ENCODE assay signal across 17 mouse cellular contexts in genomic region chr10:24388229-24388628, GRCm38 (mm10).
DNase-seq lines count a peak whose midpoint lies in the region; ATAC-seq and TF ChIP-seq lines count a peak whose summit lies in the region.
"Had no signal": no experiment of that assay in that cellular context is flagged by ENCODE, and none has a peak within 500 bp of the region (broad histone marks: within the 10 kb centered on the region; RNA-seq: fewer than 3 reads in every experiment).

No protein-coding gene starts in this region.

- H3K4me2 ChIP-seq in heart, embryonic 11.5 days: no peak overlapping the region
- no peak overlapping the region for H3K4me2 ChIP-seq in lung, postnatal 0 days (replicated peaks; ENCODE audit: low read depth, low read length)
- H3K4me2 ChIP-seq: embryonic facial prominence, embryonic 12.5 days; liver, embryonic 11.5 days; midbrain, embryonic 12.5 days; neural tube, embryonic 15.5 days had no signal

- peak; percentile 96 for DNase-seq in heart, adult 11 months
- DNase-seq in lung, postnatal 0 days (ENCODE audit: low spot score): no peak
- DNase-seq in lung, postnatal 4 days: no peak
- peak; percentile 16 to 39 for DNase-seq in heart, postnatal 10 days
- DNase-seq in thymus, postnatal 36 days: no peak
- DNase-seq in cerebellum, adult 11 months: no peak
- DNase-seq in adrenal gland, postnatal 14 days: no peak
- DNase-seq: B cell, adult 2 months; cerebellum, adult 11-12 months; left cerebral cortex, postnatal 4 days; lung, adult 2 months had no signal

- no peaks in the 10 kb centered on the region for H3K27me3 ChIP-seq in heart, embryonic 11.5 days (ENCODE audit: control insufficient read depth, insufficient read depth, low read length)
- H3K27me3 ChIP-seq in lung, postnatal 0 days (replicated peaks; ENCODE audit: insufficient read depth, low read length): no peaks in the 10 kb centered on the region
- H3K27me3 ChIP-seq: embryonic facial prominence, embryonic 12.5 days; midbrain, embryonic 12.5 days; neural tube, embryonic 15.5 days had no signal

- no peak overlapping the region for H3K4me3 ChIP-seq in heart, embryonic 11.5 days (ENCODE audit: low read depth, low read length)
- no peak overlapping the region for H3K4me3 ChIP-seq in lung, postnatal 0 days (ENCODE audit: low read depth, low read length)
- H3K4me3 ChIP-seq: embryonic facial prominence, embryonic 12.5 days; midbrain, embryonic 12.5 days; neural tube, embryonic 15.5 days had no signal

- TF ChIP-seq EP300 in lung, postnatal 0 days (IDR thresholded peaks at IDR 0.05): no peak

- no peaks in the 10 kb centered on the region for H3K36me3 ChIP-seq in heart, embryonic 11.5 days (ENCODE audit: control insufficient read depth, insufficient read depth, low read length)
- H3K36me3 ChIP-seq in lung, postnatal 0 days (ENCODE audit: insufficient read depth, low read length): no peaks in the 10 kb centered on the region
- H3K36me3 ChIP-seq: embryonic facial prominence, embryonic 12.5 days; midbrain, embryonic 12.5 days; neural tube, embryonic 15.5 days had no signal

- TF ChIP-seq CTCF in lung, postnatal 0 days (IDR thresholded peaks at IDR 0.05): no peak

- no peak overlapping the region for H3K27ac ChIP-seq in heart, embryonic 11.5 days (ENCODE audit: low read depth, low read length)
- H3K27ac ChIP-seq in lung, postnatal 0 days (ENCODE audit: low read length): no peak overlapping the region
- H3K27ac ChIP-seq: embryonic facial prominence, embryonic 12.5 days; macrophage; midbrain, embryonic 12.5 days; neural tube, embryonic 15.5 days had no signal

- 34% methylated on average over 2 of the region's 2 CpGs for WGBS in heart, embryonic 11.5 days (ENCODE audit: insufficient replicate concordance)
- WGBS in lung, postnatal 0 days: 49% methylated on average over 2 of the region's 2 CpGs

- H3K9me3 ChIP-seq in heart, embryonic 11.5 days (replicated peaks; ENCODE audit: control insufficient read depth, low read length): no peaks in the 10 kb centered on the region
- no peaks in the 10 kb centered on the region for H3K9me3 ChIP-seq in lung, postnatal 0 days (ENCODE audit: low read length)
- H3K9me3 ChIP-seq: embryonic facial prominence, embryonic 12.5 days; midbrain, embryonic 12.5 days; neural tube, embryonic 15.5 days had no signal

- ATAC-seq in heart, embryonic 11.5 days (replicated peaks; ENCODE audit: insufficient number of reproducible peaks, low FRiP score, low TSS enrichment): no peak
- ATAC-seq in lung, postnatal 0 days: 0 out of 2 replicates have a peak, but pooled peaks have one; percentile 11

- intact Hi-C loops in heart, postnatal 10 days (cut with DNase I): no loop called here

- no peaks in the 10 kb centered on the region for H3K4me1 ChIP-seq in heart, embryonic 11.5 days (ENCODE audit: control insufficient read depth, insufficient read depth, low read length)
- no peaks in the 10 kb centered on the region for H3K4me1 ChIP-seq in lung, postnatal 0 days (ENCODE audit: insufficient read depth, low read depth, low read length)
- H3K4me1 ChIP-seq: midbrain, embryonic 12.5 days; neural tube, embryonic 15.5 days had no signal

- no peak overlapping the region for H3K9ac ChIP-seq in heart, embryonic 11.5 days (ENCODE audit: low read depth, low read length)
- H3K9ac ChIP-seq in lung, postnatal 0 days (replicated peaks; ENCODE audit: low read depth): no peak overlapping the region
- H3K9ac ChIP-seq: embryonic facial prominence, embryonic 12.5 days; midbrain, embryonic 12.5 days; neural tube, embryonic 15.5 days had no signal

Comparison
In these comparisons a context has a peak if more than half of its experiments do, and no peak if none do; other contexts are left out.
1. DNase-seq: peak in heart, adult 11 months (single experiment) and heart, postnatal 10 days (2 of 2); none in lung, postnatal 0 days (single experiment), lung, postnatal 4 days (0 of 2), thymus, postnatal 36 days (0 of 2), cerebellum, adult 11 months (single experiment) and adrenal gland, postnatal 14 days (single experiment).